Mouse (Mus musculus) limb, embryonic 14.5 days (tissue): Measurements from ENCODE around the gene Thegl. TPM values are rescaled to one million over a fixed set of nuclear protein-coding genes. Genes with fewer than 3 reads are reported as not detected.

Experiments used
- ATAC-seq: fragments of 200-750 bp; cut with Nextera tagmentation; 2 replicates; pipeline ENCODE4 v1.8.0; 2017; ENCODE audit warnings: low read depth, moderate number of reproducible peaks, moderate TSS enrichment; ENCODE audit not compliant: low FRiP score
- DNase-seq: peaks from one replicate; pipeline ENCODE4 v3.0.0-alpha.2; 2015; ENCODE audit warnings: low spot score
- H3K27ac ChIP-seq: fragments of 300-500 bp; sonication (generic); replicated peaks from 2 replicates; pipeline ENCODE4 v1.5.1; 2014; ENCODE audit warnings: low read depth, mild to moderate bottlenecking, low read length, moderate library complexity, mixed read lengths
- H3K27me3 ChIP-seq: fragments of 300-500 bp; sonication (generic); 2 replicates; pipeline ENCODE4 v1.6.1; 2014; ENCODE audit warnings: low read length, mixed read lengths; ENCODE audit not compliant: control insufficient read depth, insufficient read depth
- H3K36me3 ChIP-seq: fragments of 300-500 bp; sonication (generic); 2 replicates; pipeline ENCODE4 v1.6.1; 2014; ENCODE audit warnings: mild to moderate bottlenecking, low read length, moderate library complexity, mixed read lengths; ENCODE audit not compliant: control insufficient read depth, insufficient read depth
- H3K4me1 ChIP-seq: fragments of 300-500 bp; sonication (generic); 2 replicates; pipeline ENCODE4 v1.6.1; 2014; ENCODE audit warnings: antibody characterized with exemption, low read length, mixed read lengths; ENCODE audit not compliant: control insufficient read depth, insufficient read depth
- H3K4me2 ChIP-seq: fragments of 300-500 bp; sonication (generic); replicated peaks from 2 replicates; pipeline ENCODE4 v1.6.1; 2014; ENCODE audit warnings: low read depth, mild to moderate bottlenecking, low read length, moderate library complexity; ENCODE audit not compliant: severe bottlenecking
- H3K4me3 ChIP-seq: fragments of 300-500 bp; sonication (generic); replicated peaks from 2 replicates; pipeline ENCODE4 v1.5.1; 2014; ENCODE audit warnings: low read length
- H3K9ac ChIP-seq: fragments of 300-500 bp; sonication (generic); 2 replicates; pipeline ENCODE4 v1.6.1; 2014; ENCODE audit warnings: mild to moderate bottlenecking, low read depth, low read length, moderate library complexity; ENCODE audit not compliant: severe bottlenecking
- H3K9me3 ChIP-seq: fragments of 300-500 bp; sonication (generic); 2 replicates; pipeline ENCODE4 v1.6.1; 2016; ENCODE audit warnings: low read length; ENCODE audit not compliant: control insufficient read depth
- POLR2A ChIP-seq: fragments of 200-500 bp; IDR thresholded peaks from 2 replicates; pipeline ENCODE4 v1.8.0; 2012; ENCODE audit warnings: inconsistent platforms, mild to moderate bottlenecking, moderate library complexity, borderline replicate concordance; ENCODE audit not compliant: insufficient read depth, insufficient read length; ENCODE audit errors: extremely low read depth
- WGBS: fragments of 180-500 bp; shearing (Covaris S2); extraction: QIAGEN DNeasy Blood & Tissue Kit; methylation state at CpG from one replicate; pipeline ENCODE4 v1.1.7; 2014; 5-methylcytosine and 5-hydroxymethylcytosine counted together
- polyA plus RNA-seq, 2 experiments: library from polyadenylated mRNA; depleted of rRNA in 1 of 2; stranded (reverse) in 1 of 2; unstranded in 1 of 2; fragments of >200 nt; fragmentation: Nextera tagmentation in 1 of 2; extraction: Ambion mirVana in 1 of 2; gene quantifications; 2 replicates each; pipeline versions ENCODE4 v1.2.1 to v1.2.3; 2012 to 2014

The Thegl gene
- polyA plus RNA-seq, 2 experiments = 0.13 TPM; not detected in 1

- Histone ChIP-seq H3K4me2 (no peak overlapping the region), H3K27ac (no peak overlapping the region), H3K9ac (no peak overlapping the region), H3K27me3 (no peaks in the 10 kb centered on the region), H3K36me3 (peaks cover 66% of the 10 kb centered on the region), H3K4me3 (no peak overlapping the region), H3K9me3 (no peaks in the 10 kb centered on the region), H3K4me1 (no peaks in the 10 kb centered on the region)
- no peak for TF ChIP-seq POLR2A
- 57% methylated on average over 5 of the region's 5 CpGs for WGBS
- DNase-seq (peak; percentile 79), ATAC-seq (no peak)
Measured at GRCm38 (mm10) chr5:76998416-76998815, 17.4 kb upstream of the Thegl start.

GRCm38 (mm10) chr5:77001192-77001591, 14.6 kb upstream of the Thegl start:
- DNase-seq = no peak
- no peak overlapping the region for H3K27ac ChIP-seq
- no peak overlapping the region for H3K4me2 ChIP-seq
- H3K9ac ChIP-seq = no peak overlapping the region
- H3K4me3 ChIP-seq = no peak overlapping the region
- H3K27me3 ChIP-seq = no peaks in the 10 kb centered on the region
- ATAC-seq = no peak
- H3K4me1 ChIP-seq = no peaks in the 10 kb centered on the region
- H3K9me3 ChIP-seq = no peaks in the 10 kb centered on the region
- 90% methylated on average over 17 of the region's 17 CpGs for WGBS
- H3K36me3 ChIP-seq = peaks cover 38% of the 10 kb centered on the region
- no peak for TF ChIP-seq POLR2A

- ATAC-seq = no peak
- Histone ChIP-seq H3K9me3 (no peaks in the 10 kb centered on the region), H3K9ac (no peak within 1 kb of the TSS), H3K27me3 (no peaks in the 10 kb centered on the region), H3K27ac (no peak within 1 kb of the TSS), H3K36me3 (peaks cover 11% of the 10 kb centered on the region), H3K4me2 (no peak within 1 kb of the TSS), H3K4me3 (no peak within 1 kb of the TSS), H3K4me1 (no peaks in the 10 kb centered on the region)
- 90% methylated on average over 6 of the region's 6 CpGs for WGBS
- no peak for DNase-seq
- TF ChIP-seq POLR2A = no peak
Measured at GRCm38 (mm10) chr5:77004051-77004821, 11.6 kb upstream of the Thegl start, which contains the start of gene Arl9. Gene Arl9 (plus strand): TSS chr5:77004055.

- no peak for ATAC-seq
- Histone ChIP-seq H3K27me3 (no peaks in the 10 kb centered on the region), H3K9ac (no peak overlapping the region), H3K4me3 (no peak overlapping the region), H3K36me3 (no peaks in the 10 kb centered on the region), H3K4me2 (no peak overlapping the region), H3K9me3 (no peaks in the 10 kb centered on the region), H3K4me1 (no peaks in the 10 kb centered on the region), H3K27ac (no peak overlapping the region)
- WGBS = 90% methylated on average over 9 of the region's 9 CpGs
- DNase-seq = no peak
- TF ChIP-seq POLR2A = no peak
Measured at GRCm38 (mm10) chr5:77010352-77010751, 5.5 kb upstream of the Thegl start.

- Histone ChIP-seq H3K27ac (no peak overlapping the region), H3K27me3 (0 out of 2 replicates have a peak, but pooled peaks cover under 1% of the 10 kb centered on the region), H3K36me3 (no peaks in the 10 kb centered on the region), H3K4me2 (no peak overlapping the region), H3K9ac (no peak overlapping the region), H3K4me3 (no peak overlapping the region), H3K4me1 (no peaks in the 10 kb centered on the region), H3K9me3 (no peaks in the 10 kb centered on the region)
- no peak for TF ChIP-seq POLR2A
- 64% methylated on average over 3 of the region's 3 CpGs for WGBS
- DNase-seq (no peak), ATAC-seq (no peak)
Measured at GRCm38 (mm10) chr5:77011082-77011481, 4.7 kb upstream of the Thegl start.
